Mouse (Mus musculus): ENCODE results near the gene Sec14l1. TPM values are rescaled to one million over a fixed set of nuclear protein-coding genes. Genes with fewer than 3 reads are reported as not detected.
A peak's percentile ranks its signal among the peaks of the same experiment; 100 is the strongest.

Sec14l1 gene
- total RNA-seq, 2 experiments from 2014 or later, result 172 to 175 TPM

DNA sequence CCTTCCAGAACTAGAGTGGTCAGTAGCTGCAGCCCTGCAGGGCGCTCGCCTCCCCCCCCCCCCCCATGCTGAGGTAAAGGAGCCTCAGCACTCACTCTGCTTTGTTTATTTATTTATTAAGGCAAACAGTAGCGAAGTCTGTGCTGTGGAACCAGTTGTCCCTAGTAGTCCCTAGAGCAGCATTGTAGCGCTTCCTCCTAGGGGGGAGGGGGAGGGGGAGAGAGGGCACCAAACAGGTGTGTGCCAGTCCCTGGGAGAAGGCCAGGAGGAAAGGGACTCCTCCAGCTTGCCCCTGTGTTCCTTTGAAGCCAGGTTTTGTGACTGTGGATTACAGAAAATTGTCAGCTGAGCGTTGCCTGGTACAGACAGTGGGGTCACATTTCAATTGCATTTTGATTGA, 4.8 kb downstream of the Sec14l1 start:
- DNase-seq (ENCODE audit: low spot score in 2 of 2), result no peak
- intact Hi-C loops (cut with DNase I), result no loop called here

DNA sequence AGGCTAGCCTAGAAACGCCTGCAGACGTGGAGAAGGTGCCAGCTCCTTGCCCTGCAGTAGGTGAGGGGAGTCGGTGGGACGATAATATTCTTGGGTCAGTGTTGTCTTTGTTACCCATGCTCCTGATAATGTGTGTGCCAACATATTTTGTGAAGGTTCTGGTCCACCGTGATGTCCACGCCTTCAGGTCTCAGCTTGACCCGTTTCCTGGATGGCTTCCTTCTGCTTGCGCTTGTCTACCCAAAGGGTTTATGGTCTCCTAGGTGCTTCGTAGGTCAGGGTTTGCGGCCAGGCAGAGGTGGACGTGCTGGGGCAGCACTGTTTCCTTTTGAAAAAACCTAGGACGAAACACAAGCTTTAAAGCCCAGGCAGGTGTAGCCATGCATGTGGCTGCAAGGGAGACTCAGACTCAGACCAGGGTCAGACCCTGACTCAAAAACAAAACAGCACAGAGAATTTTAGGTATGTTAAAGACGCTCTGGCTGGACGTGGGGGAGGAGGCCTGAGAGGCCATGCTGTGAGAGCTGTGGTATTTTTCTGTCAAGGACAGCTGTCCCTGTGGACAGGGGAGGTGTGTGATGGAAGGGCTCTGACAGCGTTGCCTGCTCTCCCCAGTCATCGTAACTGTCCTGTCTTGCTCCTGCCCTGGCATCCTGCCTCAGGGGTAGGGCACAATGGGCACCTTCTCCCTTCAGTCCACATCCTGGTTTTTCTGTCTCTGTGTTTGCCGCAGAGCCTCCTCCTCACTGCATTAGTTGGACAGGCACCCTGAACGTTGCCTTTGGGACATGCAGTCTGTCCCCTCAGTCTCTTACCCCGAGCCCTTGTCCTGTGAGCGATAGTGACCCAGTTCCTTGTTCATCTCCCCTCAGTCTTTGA, 5.6 kb downstream of the Sec14l1 start:
- DNase-seq (ENCODE audit: low spot score in 2 of 2), result no peak
- intact Hi-C loops (cut with DNase I), result no loop called here

DNA sequence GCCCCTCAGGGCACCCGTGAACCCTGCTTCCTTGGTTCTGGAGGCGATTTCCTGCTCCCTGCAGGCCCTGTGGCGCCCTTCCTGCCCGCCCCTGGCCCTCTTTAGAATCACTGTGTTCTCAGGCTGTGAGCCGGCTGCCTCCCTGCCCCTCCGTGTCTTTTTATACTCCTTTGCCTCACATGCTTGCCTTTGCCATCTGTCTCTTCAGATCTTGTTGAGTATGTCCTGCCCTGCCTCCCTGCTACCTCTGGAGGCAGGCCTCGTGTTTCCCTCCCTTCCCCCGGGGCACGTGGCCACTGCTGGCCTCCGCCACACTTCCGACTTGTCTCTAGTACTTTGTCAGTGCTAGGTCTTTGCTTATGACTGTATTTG, 6.2 kb downstream of the Sec14l1 start:
- intact Hi-C loops (cut with DNase I), result no loop called here
- DNase-seq (ENCODE audit: low spot score in 2 of 2), result peak; percentile 57 to 87

GRCm38 (mm10) chr11:117121954-117122353, 7.0 kb downstream of the Sec14l1 start:
- intact Hi-C loops (cut with DNase I), result no loop called here
- DNase-seq (ENCODE audit: low spot score in 2 of 2), result no peak

- intact Hi-C loops (cut with DNase I), result no loop called here
- DNase-seq (ENCODE audit: low spot score in 2 of 2), result no peak
Observed at GRCm38 (mm10) chr11:117123418-117124085, 8.6 kb downstream of the Sec14l1 start.

GRCm38 (mm10) chr11:117124539-117124938, 9.6 kb downstream of the Sec14l1 start:
- DNase-seq (ENCODE audit: low spot score in 2 of 2), result no peak
- intact Hi-C loops (cut with DNase I), result no loop called here

- intact Hi-C loops (cut with DNase I), result loop anchor here (5.0 kb wide), 1 partner anchor 40 kb away; no protein-coding TSS in a partner anchor
- DNase-seq (ENCODE audit: low spot score in 2 of 2), result no peak
Observed at GRCm38 (mm10) chr11:117127250-117127837, 12.4 kb downstream of the Sec14l1 start.

GRCm38 (mm10) chr11:117127931-117128548, 13.1 kb downstream of the Sec14l1 start:
- intact Hi-C loops (cut with DNase I), result loop anchor here (5.0 kb wide), 1 partner anchor 39 kb away; no protein-coding TSS in a partner anchor
- no peak for DNase-seq (ENCODE audit: low spot score in 2 of 2)

GRCm38 (mm10) chr11:117129473-117129872, 14.5 kb downstream of the Sec14l1 start:
- intact Hi-C loops (cut with DNase I), result loop anchor here (5.0 kb wide), 1 partner anchor 38 kb away; no protein-coding TSS in a partner anchor
- no peak for DNase-seq (ENCODE audit: low spot score in 2 of 2)

GRCm38 (mm10) chr11:117130068-117130467, 15.1 kb downstream of the Sec14l1 start:
- intact Hi-C loops (cut with DNase I), result no loop called here
- no peak for DNase-seq (ENCODE audit: low spot score in 2 of 2)

DNA sequence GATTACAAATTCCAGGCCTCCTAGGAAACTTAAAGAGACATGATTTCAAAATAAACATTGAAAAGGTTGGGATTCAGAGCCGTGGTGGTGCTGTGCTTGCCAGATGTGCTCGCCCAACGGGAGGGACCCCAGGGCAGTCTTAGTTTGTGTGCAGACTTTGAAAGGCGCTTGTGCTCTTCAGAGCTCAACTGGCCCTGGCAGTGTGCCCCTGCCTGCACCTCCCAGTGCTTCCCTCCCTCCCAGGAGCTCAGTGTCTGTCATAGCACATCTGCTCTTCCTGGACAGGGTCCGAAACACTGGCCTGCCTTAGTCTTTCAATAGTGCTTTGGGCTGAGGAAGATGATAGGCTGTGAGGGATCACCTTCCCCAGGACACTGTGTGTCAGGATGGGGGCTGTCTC, 15.9 kb downstream of the Sec14l1 start:
- intact Hi-C loops (cut with DNase I), result no loop called here
- no peak for DNase-seq (ENCODE audit: low spot score in 2 of 2)

DNA sequence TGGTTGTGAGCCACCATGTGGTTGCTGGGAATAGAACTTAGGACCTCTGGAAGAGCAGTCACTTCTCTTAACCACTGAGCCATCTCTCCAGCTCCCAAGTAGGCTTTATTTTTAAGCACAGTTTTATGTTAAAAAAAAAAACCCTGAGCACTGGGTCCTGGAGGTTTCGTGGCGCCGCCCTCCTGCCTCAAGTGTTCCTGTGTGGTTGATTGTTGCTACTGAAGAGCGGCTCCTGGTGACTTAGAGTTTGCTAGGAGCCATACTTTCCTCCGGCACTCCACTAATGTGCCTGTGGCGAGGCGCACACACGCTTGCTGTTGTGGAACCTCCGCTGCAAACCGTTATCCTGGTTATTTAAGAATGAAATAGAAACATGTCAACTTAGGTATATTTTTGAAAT, 16.5 kb downstream of the Sec14l1 start:
- intact Hi-C loops (cut with DNase I), result no loop called here
- no peak for DNase-seq (ENCODE audit: low spot score in 2 of 2)

GRCm38 (mm10) chr11:117134776-117135387, 19.9 kb downstream of the Sec14l1 start:
- intact Hi-C loops (cut with DNase I), result no loop called here
- no peak for DNase-seq (ENCODE audit: low spot score in 2 of 2)

- DNase-seq (ENCODE audit: low spot score in 2 of 2), result peak in 1 of 2 experiments; percentile 62
- intact Hi-C loops (cut with DNase I), result no loop called here
Observed at GRCm38 (mm10) chr11:117135457-117136290, 20.7 kb downstream of the Sec14l1 start.

DNA sequence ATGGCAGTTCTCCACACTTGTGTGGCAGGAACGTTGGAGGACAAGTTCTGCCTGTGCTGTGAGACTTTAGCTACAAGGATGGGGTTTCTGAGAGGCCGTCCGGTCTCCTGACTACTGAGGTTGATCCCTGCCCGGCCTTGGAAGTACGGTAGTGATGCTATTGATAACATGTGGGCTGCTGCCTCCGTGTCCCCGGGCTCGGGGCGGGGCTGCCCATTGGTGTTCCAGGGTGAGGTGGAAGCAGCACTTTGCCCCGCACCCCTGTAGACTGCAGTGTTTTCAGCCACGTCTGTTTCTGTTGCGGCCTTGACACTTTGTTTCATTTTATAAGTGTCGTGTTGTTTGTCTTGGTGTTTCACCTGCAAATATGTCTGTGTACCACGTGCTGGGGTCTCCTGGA, 21.9 kb downstream of the Sec14l1 start:
- DNase-seq (ENCODE audit: low spot score in 2 of 2), result no peak
- intact Hi-C loops (cut with DNase I), result no loop called here

- no peak for DNase-seq (ENCODE audit: low spot score in 2 of 2)
- intact Hi-C loops (cut with DNase I), result no loop called here
Observed at GRCm38 (mm10) chr11:117138213-117138761, 23.3 kb downstream of the Sec14l1 start.

DNA sequence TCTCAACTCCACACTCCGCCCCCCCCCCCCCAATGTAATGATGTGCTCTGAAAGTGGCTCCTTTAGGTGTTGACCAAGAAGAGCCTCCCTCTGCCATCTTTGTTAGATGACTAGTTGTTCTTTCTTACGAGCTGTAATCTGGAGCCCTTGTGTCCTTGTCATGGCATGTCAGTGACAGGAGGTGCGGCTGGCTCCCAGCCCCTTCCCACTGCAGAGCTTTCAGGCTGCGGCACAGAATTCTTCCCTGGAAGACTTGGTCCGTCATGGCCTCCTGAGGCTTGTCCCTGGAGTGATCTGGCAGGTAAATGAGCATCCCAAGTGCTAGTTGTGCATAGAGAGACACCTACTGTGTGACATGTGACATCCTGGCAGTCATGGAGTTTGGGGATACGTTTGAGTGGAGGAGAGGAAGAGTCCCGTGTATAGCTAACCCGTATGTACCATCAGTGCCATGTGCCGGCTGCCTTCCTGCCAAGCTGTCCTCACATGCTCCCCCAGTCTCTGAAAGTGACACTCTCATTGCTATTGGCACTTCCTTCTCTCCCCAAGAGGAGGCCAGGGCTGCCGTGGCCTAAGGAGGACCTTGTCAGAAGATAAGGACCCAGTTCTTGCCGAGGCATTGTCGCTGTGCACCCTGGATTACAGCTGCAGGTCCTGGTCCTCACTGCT, 24.0 kb downstream of the Sec14l1 start:
- intact Hi-C loops (cut with DNase I), result no loop called here
- DNase-seq (ENCODE audit: low spot score in 2 of 2), result no peak

All from left cerebral cortex, postnatal 14 days (tissue).